Mouse (Mus musculus) liver, postnatal 0 days (tissue): ENCODE results near the gene Hltf.
"Not testable (repeated sequence)": the region's sequence is repeated elsewhere in the genome, so short reads cannot be mapped to it uniquely, and the experiment has no call there.

Experiments
- CTCF ChIP-seq: sonication (generic); IDR thresholded peaks from 2 replicates; pipeline ENCODE4 v1.5.1; 2016; ENCODE audit warnings: antibody characterized with exemption, low read depth
- EP300 ChIP-seq: IDR thresholded peaks from 2 replicates; pipeline ENCODE4 v1.6.1; 2016; ENCODE audit warnings: antibody characterized with exemption, low read depth, mild to moderate bottlenecking

GRCm38 (mm10) chr3:20041461-20041860 is 16.1 kb upstream of the Hltf start:
- not testable (repeated sequence) for TF ChIP-seq CTCF, EP300
